In genomic region chr4:141309773-141310145, GRCm38 (mm10) we compare ENCODE assay signal across 10 mouse cellular contexts. TPM values are rescaled to one million over a fixed set of nuclear protein-coding genes. Genes with fewer than 3 reads are reported as not detected.
DNase-seq lines count a peak whose midpoint lies in the region; ATAC-seq and TF ChIP-seq lines count a peak whose summit lies in the region.
"Had no signal": no experiment of that assay in that cellular context is flagged by ENCODE, and none has a peak within 500 bp of the region (broad histone marks: within the 10 kb centered on the region; RNA-seq: fewer than 3 reads in every experiment).

No protein-coding gene starts in this region.

- no peaks in the 10 kb centered on the region for H3K9me3 ChIP-seq in forebrain, embryonic 13.5 days (replicated peaks)
- no peaks in the 10 kb centered on the region for H3K9me3 ChIP-seq in forebrain, embryonic 14.5 days (replicated peaks; ENCODE audit: control insufficient read depth, low read length)
- H3K9me3 ChIP-seq in E14TG2a.4 (ENCODE audit: low read length): no peaks in the 10 kb centered on the region
- H3K9me3 ChIP-seq in heart, embryonic 11.5 days (replicated peaks; ENCODE audit: control insufficient read depth, low read length): no peaks in the 10 kb centered on the region

- H3K27ac ChIP-seq in forebrain, embryonic 13.5 days: no peak overlapping the region
- no peak overlapping the region for H3K27ac ChIP-seq in forebrain, embryonic 14.5 days (ENCODE audit: low read depth, low read length)
- peak overlapping the region; percentile 93 for H3K27ac ChIP-seq in heart, embryonic 11.5 days (ENCODE audit: low read depth, low read length)
- H3K27ac ChIP-seq in liver, adult 2 months (replicated peaks; ENCODE audit: insufficient read depth, low read depth, low read length): peak overlapping the region; percentile 94

- no peak overlapping the region for H3K4me3 ChIP-seq in forebrain, embryonic 13.5 days
- H3K4me3 ChIP-seq in forebrain, embryonic 14.5 days (ENCODE audit: low read depth, low read length): no peak overlapping the region
- H3K4me3 ChIP-seq in E14TG2a.4 (replicated peaks; ENCODE audit: low read length): peak overlapping the region; percentile 46
- no peak overlapping the region for H3K4me3 ChIP-seq in heart, embryonic 11.5 days (ENCODE audit: low read depth, low read length)
- H3K4me3 ChIP-seq in liver, adult 2 months (ENCODE audit: insufficient read depth, low read depth, low read length): no peak overlapping the region

- no peak for ATAC-seq in forebrain, embryonic 13.5 days
- no peak for ATAC-seq in forebrain, embryonic 14.5 days
- ATAC-seq in heart, embryonic 11.5 days (replicated peaks; ENCODE audit: insufficient number of reproducible peaks, low FRiP score, low TSS enrichment): no peak

- H3K79me2 ChIP-seq in liver, adult 2 months (ENCODE audit: control insufficient read depth, insufficient read depth, low read length): peaks cover 44% of the 10 kb centered on the region; the same call in 1 of the 2 replicates

- no peaks in the 10 kb centered on the region for H3K36me3 ChIP-seq in forebrain, embryonic 13.5 days (ENCODE audit: poor library complexity, severe bottlenecking)
- no peaks in the 10 kb centered on the region for H3K36me3 ChIP-seq in forebrain, embryonic 14.5 days (ENCODE audit: control insufficient read depth, insufficient read depth, low read length)
- H3K36me3 ChIP-seq in E14TG2a.4 (ENCODE audit: insufficient read depth, low read length): peaks cover 98% of the 10 kb centered on the region
- H3K36me3 ChIP-seq in heart, embryonic 11.5 days (ENCODE audit: control insufficient read depth, insufficient read depth, low read length): peaks cover 3% of the 10 kb centered on the region; the same call in 1 of the 2 replicates
- H3K36me3 ChIP-seq in liver, adult 2 months (ENCODE audit: control insufficient read depth, insufficient read depth, low read length): peaks cover 6% of the 10 kb centered on the region; the same call in 1 of the 2 replicates

- no peaks in the 10 kb centered on the region for H3K27me3 ChIP-seq in forebrain, embryonic 13.5 days
- no peaks in the 10 kb centered on the region for H3K27me3 ChIP-seq in forebrain, embryonic 14.5 days (replicated peaks; ENCODE audit: control insufficient read depth, insufficient read depth, low read length)
- no peaks in the 10 kb centered on the region for H3K27me3 ChIP-seq in E14TG2a.4 (ENCODE audit: insufficient read depth, low read length)
- H3K27me3 ChIP-seq in heart, embryonic 11.5 days (ENCODE audit: control insufficient read depth, insufficient read depth, low read length): no peaks in the 10 kb centered on the region
- H3K27me3 ChIP-seq in liver, adult 2 months (ENCODE audit: control insufficient read depth, insufficient read depth, low read length): no peaks in the 10 kb centered on the region

- no peak for DNase-seq in forebrain, embryonic 14.5 days (ENCODE audit: low spot score)
- DNase-seq in liver, adult 2 months (ENCODE audit: extremely low read depth, low read depth, low spot score): peak; percentile 81
- no peak for DNase-seq in frontal cortex, postnatal 25 days (ENCODE audit: low spot score in 2 of 2)
- no peak for DNase-seq in gastrocnemius, postnatal 25 days
- DNase-seq in thymus, postnatal 0 days (ENCODE audit: low spot score): no peak
- DNase-seq: left cerebral cortex, postnatal 4 days had no signal

- no peak for TF ChIP-seq CTCF in E14TG2a.4 (conservative IDR thresholded peaks at IDR 0.05; ENCODE audit: low read length)
- no peak for TF ChIP-seq CTCF in liver, adult 2 months (IDR thresholded peaks at IDR 0.05; ENCODE audit: low read depth, low read length)

- H3K4me1 ChIP-seq in forebrain, embryonic 13.5 days: peaks cover 35% of the 10 kb centered on the region
- H3K4me1 ChIP-seq in forebrain, embryonic 14.5 days (ENCODE audit: control insufficient read depth, insufficient read depth, low read length): peaks cover 8% of the 10 kb centered on the region
- peaks cover 99% of the 10 kb centered on the region for H3K4me1 ChIP-seq in E14TG2a.4 (replicated peaks; ENCODE audit: low read depth, low read length)
- H3K4me1 ChIP-seq in heart, embryonic 11.5 days (ENCODE audit: control insufficient read depth, insufficient read depth, low read length): peaks cover 67% of the 10 kb centered on the region
- H3K4me1 ChIP-seq in liver, adult 2 months (ENCODE audit: control insufficient read depth, insufficient read depth, low read length): peaks cover 58% of the 10 kb centered on the region

- H3K9ac ChIP-seq in forebrain, embryonic 13.5 days: no peak overlapping the region
- no peak overlapping the region; the same call in 1 of the 2 replicates for H3K9ac ChIP-seq in forebrain, embryonic 14.5 days (ENCODE audit: low read length)
- H3K9ac ChIP-seq in heart, embryonic 11.5 days (ENCODE audit: low read depth, low read length): peak overlapping the region; percentile 60
- H3K9ac ChIP-seq in liver, adult 2 months (ENCODE audit: low read depth, low read length): peak overlapping the region; percentile 51

- H3K4me2 ChIP-seq in forebrain, embryonic 13.5 days: peak overlapping the region; percentile 14; the same call in 1 of the 2 replicates
- no peak overlapping the region for H3K4me2 ChIP-seq in forebrain, embryonic 14.5 days (ENCODE audit: low read length)
- H3K4me2 ChIP-seq in heart, embryonic 11.5 days: peak overlapping the region; percentile 46

- no peak for TF ChIP-seq POLR2A in liver, adult 2 months (IDR thresholded peaks at IDR 0.05; ENCODE audit: extremely low read depth, insufficient read depth, low read length)

- 28% methylated on average over 10 of the region's 10 CpGs for WGBS in forebrain, embryonic 13.5 days
- WGBS in forebrain, embryonic 14.5 days: 45% methylated on average over 10 of the region's 10 CpGs
- 26% methylated on average over 10 of the region's 10 CpGs for WGBS in heart, embryonic 11.5 days (ENCODE audit: insufficient replicate concordance)
- WGBS in liver, adult 2 months: 13% methylated on average over 10 of the region's 10 CpGs

RNA-seq across cellular contexts. Expression of gene Epha2, which starts 8.7 kb away (rescaled TPM):
- polyA plus RNA-seq in forebrain, embryonic 13.5 days (2015; fragmentation: Nextera tagmentation; extraction: Ambion mirVana): 1.0 and 1.3 TPM in 2 replicates
- 0.58 and 0.64 TPM in 2 replicates for polyA plus RNA-seq in forebrain, embryonic 14.5 days (2014; fragmentation: Nextera tagmentation; extraction: Ambion mirVana)
- 3.1 and 3.6 TPM in 2 replicates for polyA plus RNA-seq in heart, embryonic 11.5 days (2014; fragmentation: Nextera tagmentation; extraction: Ambion mirVana)
- total RNA-seq in liver, adult 2 months (2014; rRNA removed): 7.7 and 9.3 TPM in 2 replicates
- 11.6 and 12.0 TPM in 2 replicates for polyA plus RNA-seq in liver, adult 2 months (2012; rRNA removed)
- 1 to 10 TPM; 1.3 to 2.0 TPM for total RNA-seq in gastrocnemius, postnatal 25 days (2021)
- polyA plus RNA-seq in thymus, postnatal 0 days (2015; fragmentation: Nextera tagmentation; extraction: Ambion mirVana): 0.55 and 0.58 TPM in 2 replicates

RNA-seq across cellular contexts. Expression of gene Fam131c, which starts 58.3 kb away (rescaled TPM):
- polyA plus RNA-seq in forebrain, embryonic 13.5 days (2015; fragmentation: Nextera tagmentation; extraction: Ambion mirVana): 3.3 and 3.8 TPM in 2 replicates
- polyA plus RNA-seq in forebrain, embryonic 14.5 days (2014; fragmentation: Nextera tagmentation; extraction: Ambion mirVana): 10.2 and 15.8 TPM in 2 replicates
- polyA plus RNA-seq in heart, embryonic 11.5 days (2014; fragmentation: Nextera tagmentation; extraction: Ambion mirVana): 1.00 and 1.0 TPM in 2 replicates
- total RNA-seq in liver, adult 2 months (2014; rRNA removed): 0.40 and 0.46 TPM in 2 replicates
- 4.5 and 10.3 TPM in 2 replicates for polyA plus RNA-seq in liver, adult 2 months (2012; rRNA removed)
- under 1 TPM in 1 of 2 experiments, not detected in 1; 0.29 TPM for total RNA-seq in gastrocnemius, postnatal 25 days (2021)
- 0.25 TPM in 1 of 2 replicates, not detected in the other for polyA plus RNA-seq in thymus, postnatal 0 days (2015; fragmentation: Nextera tagmentation; extraction: Ambion mirVana)
- total RNA-seq: CH12.LX had no signal

Comparison
In these comparisons a context has a peak if more than half of its experiments do, and no peak if none do; other contexts are left out.
1. H3K27ac ChIP-seq: peak in heart, embryonic 11.5 days (single experiment) and liver, adult 2 months (single experiment); none in forebrain, embryonic 13.5 days (single experiment) and forebrain, embryonic 14.5 days (single experiment).
2. H3K9ac ChIP-seq: peak in heart, embryonic 11.5 days (single experiment) and liver, adult 2 months (single experiment); none in forebrain, embryonic 13.5 days (single experiment) and forebrain, embryonic 14.5 days (single experiment).